Mouse (Mus musculus): ENCODE measurements around the gene Usp6nl.

Usp6nl gene

GRCm38 (mm10) chr2:6423661-6424550 lies 101.4 kb downstream of the Usp6nl start:
- DNase-seq = no peak

- no peak for DNase-seq
Measured at GRCm38 (mm10) chr2:6424851-6425250, 102.4 kb downstream of the Usp6nl start.

- peak; percentile 40 to 54 for DNase-seq
Measured at GRCm38 (mm10) chr2:6436085-6436950, 113.9 kb downstream of the Usp6nl start.

- DNase-seq = no peak
Measured at GRCm38 (mm10) chr2:6441688-6442087, 119.2 kb downstream of the Usp6nl start.

GRCm38 (mm10) chr2:6442302-6442701 lies 119.8 kb downstream of the Usp6nl start:
- no peak for DNase-seq

GRCm38 (mm10) chr2:6444015-6444414 lies 121.5 kb downstream of the Usp6nl start:
- DNase-seq = no peak

- no peak for DNase-seq
Measured at GRCm38 (mm10) chr2:6444723-6445169, 122.3 kb downstream of the Usp6nl start.

- DNase-seq = no peak
Measured at GRCm38 (mm10) chr2:6445858-6446257, 123.4 kb downstream of the Usp6nl start.

- no peak for DNase-seq
Measured at GRCm38 (mm10) chr2:6448880-6449279, 126.4 kb downstream of the Usp6nl start.

GRCm38 (mm10) chr2:6449656-6450055 lies 127.2 kb downstream of the Usp6nl start:
- no peak for DNase-seq

GRCm38 (mm10) chr2:6450544-6450943 lies 128.1 kb downstream of the Usp6nl start:
- peak; percentile 57 to 63 for DNase-seq

- DNase-seq = no peak
Measured at GRCm38 (mm10) chr2:6454941-6455516, 132.6 kb downstream of the Usp6nl start.

GRCm38 (mm10) chr2:6459282-6460047 lies 137.0 kb downstream of the Usp6nl start:
- no peak for DNase-seq

- no peak for DNase-seq
Measured at GRCm38 (mm10) chr2:6462306-6462705, 139.8 kb downstream of the Usp6nl start.

GRCm38 (mm10) chr2:6463772-6464661 lies 141.6 kb downstream of the Usp6nl start:
- no peak for DNase-seq

- DNase-seq = no peak
Measured at GRCm38 (mm10) chr2:6466396-6466795, 143.9 kb downstream of the Usp6nl start.

- no peak for DNase-seq
Measured at GRCm38 (mm10) chr2:6467318-6467717, 144.9 kb downstream of the Usp6nl start.

- peak; percentile 60 to 72 for DNase-seq
Measured at GRCm38 (mm10) chr2:6469164-6469563, 146.7 kb downstream of the Usp6nl start.

GRCm38 (mm10) chr2:6471110-6471611 lies 148.7 kb downstream of the Usp6nl start:
- no peak for DNase-seq

GRCm38 (mm10) chr2:6473829-6474228 lies 151.4 kb downstream of the Usp6nl start:
- DNase-seq = no peak

- DNase-seq = no peak
Measured at GRCm38 (mm10) chr2:6477884-6478283, 155.4 kb downstream of the Usp6nl start.
